Mouse (Mus musculus) embryonic facial prominence, embryonic 11.5 days (tissue): ENCODE results near the gene Scyl1. TPM values are rescaled to one million over a fixed set of nuclear protein-coding genes. Genes with fewer than 3 reads are reported as not detected.
A peak's percentile ranks its signal among the peaks of the same experiment; 100 is the strongest.

ENCODE experiments used
- ATAC-seq: fragments of 200-750 bp; cut with Nextera tagmentation; replicated peaks from 2 replicates; pipeline ENCODE4 v1.8.0; 2017; ENCODE audit warnings: low read depth; ENCODE audit not compliant: insufficient number of reproducible peaks, low FRiP score, low TSS enrichment
- DNase-seq: peaks from one replicate; pipeline ENCODE4 v3.0.0-alpha.2; 2015; ENCODE audit warnings: low spot score
- H3K27ac ChIP-seq: fragments of 300-500 bp; sonication (generic); replicated peaks from 2 replicates; pipeline ENCODE4 v1.5.1; 2014; ENCODE audit warnings: mild to moderate bottlenecking, low read depth, low read length, control low read depth
- H3K27me3 ChIP-seq: fragments of 300-500 bp; sonication (generic); 2 replicates; pipeline ENCODE4 v1.6.1; 2014; ENCODE audit warnings: mild to moderate bottlenecking, low read length, moderate library complexity, mixed read lengths; ENCODE audit not compliant: control insufficient read depth, insufficient read depth
- H3K36me3 ChIP-seq: fragments of 300-500 bp; sonication (generic); replicated peaks from 2 replicates; pipeline ENCODE4 v1.6.1; 2014; ENCODE audit warnings: low read depth, mild to moderate bottlenecking, low read length, moderate library complexity, mixed read lengths; ENCODE audit not compliant: control insufficient read depth, insufficient read depth
- H3K4me1 ChIP-seq: fragments of 300-500 bp; sonication (generic); 2 replicates; pipeline ENCODE4 v1.6.1; 2014; ENCODE audit warnings: low read length, mixed read lengths; ENCODE audit not compliant: control insufficient read depth, insufficient read depth
- H3K4me2 ChIP-seq: fragments of 300-500 bp; sonication (generic); 2 replicates; pipeline ENCODE4 v1.6.1; 2014; ENCODE audit warnings: low read depth, mild to moderate bottlenecking, control low read depth, low read length, moderate library complexity
- H3K4me3 ChIP-seq: fragments of 300-500 bp; sonication (generic); 2 replicates; pipeline ENCODE4 v1.5.1; 2014; ENCODE audit warnings: low read depth, low read length, control low read depth
- H3K9ac ChIP-seq: fragments of 300-500 bp; sonication (generic); replicated peaks from 2 replicates; pipeline ENCODE4 v1.6.1; 2014; ENCODE audit warnings: mild to moderate bottlenecking, control low read depth, low read length
- H3K9me3 ChIP-seq: fragments of 300-500 bp; sonication (generic); replicated peaks from 2 replicates; pipeline ENCODE4 v1.6.1; 2016; ENCODE audit warnings: mild to moderate bottlenecking, low read length, inconsistent platforms, mixed read lengths; ENCODE audit not compliant: control insufficient read depth
- WGBS: fragments of 180-500 bp; shearing (Covaris S2); extraction: QIAGEN DNeasy Blood & Tissue Kit; methylation state at CpG from one replicate; pipeline ENCODE4 v1.1.7; 2014; 5-methylcytosine and 5-hydroxymethylcytosine counted together
- polyA plus RNA-seq: library from polyadenylated mRNA; unstranded; fragments of >200 nt; fragmentation: Nextera tagmentation; extraction: Ambion mirVana; gene quantifications from 2 replicates; pipeline ENCODE4 v1.2.1, GENCODE M21; 2014

Gene Scyl1
- polyA plus RNA-seq, 1 experiment from 2014 or later, result 53.9 TPM

DNA sequence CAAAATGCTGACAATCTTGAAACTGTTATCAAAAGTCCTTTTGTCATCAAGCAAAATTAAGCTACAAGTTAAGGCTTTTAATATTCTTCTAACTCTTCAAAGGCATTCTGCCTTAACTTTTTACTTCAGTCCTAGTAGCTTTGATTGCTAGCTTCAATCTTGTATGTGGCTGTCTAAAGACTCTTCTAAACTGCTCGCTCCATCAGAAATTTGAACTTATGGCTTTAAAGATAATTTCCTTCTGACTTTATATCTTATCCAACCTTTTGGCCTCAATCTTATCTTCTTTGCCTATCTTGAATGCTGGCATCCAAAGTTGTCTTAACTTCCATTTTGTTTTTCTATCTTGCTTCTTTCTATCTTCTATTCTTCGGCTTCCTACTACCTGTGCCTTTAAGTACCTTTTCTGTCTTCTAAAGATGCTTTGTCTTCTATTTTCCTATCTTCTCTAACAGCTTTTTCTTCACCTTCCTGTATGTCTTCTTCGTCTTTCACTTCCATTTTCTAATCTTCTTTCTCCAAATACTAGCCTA lies 30.3 kb upstream of the Scyl1 start:
- Histone ChIP-seq H3K36me3 (peaks cover 20% of the 10 kb centered on the region), H3K4me2 (peak overlapping the region; percentile 71), H3K9ac (peak overlapping the region; percentile 98), H3K27me3 (no peaks in the 10 kb centered on the region), H3K4me3 (peak overlapping the region; percentile 96), H3K27ac (peak overlapping the region; percentile 66; the same call in 1 of the 2 replicates), H3K9me3 (no peaks in the 10 kb centered on the region), H3K4me1 (peaks cover 11% of the 10 kb centered on the region)
- DNase-seq (no peak), ATAC-seq (no peak)
- 11% methylated on average over 3 of the region's 3 CpGs for WGBS

DNA sequence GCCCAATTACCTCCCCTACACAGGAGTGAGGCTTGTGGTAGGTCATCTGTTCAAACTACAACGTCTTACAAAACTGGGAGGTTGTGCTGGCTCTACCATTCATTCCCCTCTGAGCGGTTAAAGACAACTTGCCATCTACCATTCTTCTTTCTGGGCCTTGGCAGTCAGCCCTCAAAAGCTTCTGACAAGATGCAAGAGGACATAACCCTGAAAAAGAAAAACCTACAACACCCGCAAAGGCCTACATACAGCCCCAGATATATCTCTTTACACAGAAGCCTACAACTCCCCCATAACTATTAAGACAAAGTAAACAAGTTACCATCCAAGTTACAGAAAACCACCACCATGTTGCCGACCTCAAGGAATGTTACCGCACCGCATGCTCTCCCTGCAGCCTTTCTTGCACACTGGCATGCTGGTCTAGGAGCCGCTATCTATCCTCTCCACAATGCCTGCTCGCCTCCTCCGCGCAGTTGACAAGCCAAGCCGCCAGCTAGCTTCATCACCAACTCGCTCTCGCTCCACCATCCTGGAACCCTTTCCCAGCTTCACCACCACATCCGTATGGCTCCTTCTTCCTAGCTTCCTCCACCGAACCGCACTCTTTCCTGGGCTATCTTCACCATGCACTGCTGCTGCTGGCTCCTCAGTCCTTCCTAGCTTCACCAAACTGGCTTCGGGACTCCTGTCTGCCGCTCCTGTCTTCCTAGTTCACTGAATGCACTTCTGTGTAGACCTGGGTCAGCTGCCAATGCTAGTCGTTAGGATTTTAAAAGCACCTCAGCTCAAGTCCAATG lies 29.6 kb upstream of the Scyl1 start:
- no peaks in the 10 kb centered on the region for H3K27me3 ChIP-seq
- WGBS, result under 1% methylated on average over 19 of the region's 19 CpGs
- peak overlapping the region; percentile 96 for H3K4me3 ChIP-seq
- H3K27ac ChIP-seq, result peak overlapping the region; percentile 66
- DNase-seq (no peak), ATAC-seq (no peak)
- H3K4me1 ChIP-seq, result peaks cover 15% of the 10 kb centered on the region
- peak overlapping the region; percentile 71 for H3K4me2 ChIP-seq
- peak overlapping the region; percentile 98 for H3K9ac ChIP-seq
- no peaks in the 10 kb centered on the region for H3K9me3 ChIP-seq
- H3K36me3 ChIP-seq, result peaks cover 25% of the 10 kb centered on the region

DNA sequence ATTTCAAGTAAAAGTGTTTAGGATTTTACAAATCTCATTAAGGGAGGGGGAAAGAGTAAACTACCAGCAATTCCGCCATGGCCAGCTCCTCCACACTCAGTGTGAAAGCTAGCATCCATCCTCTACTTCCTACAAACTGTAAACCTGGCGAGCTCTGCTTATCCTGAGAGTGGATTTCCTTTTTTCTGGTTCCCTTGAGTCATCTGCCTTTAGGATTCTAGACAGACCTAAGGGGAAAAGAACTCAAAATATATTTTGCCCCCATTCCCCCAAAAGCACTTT lies 29.1 kb upstream of the Scyl1 start:
- Histone ChIP-seq H3K4me2 (peak overlapping the region; percentile 71), H3K36me3 (peaks cover 25% of the 10 kb centered on the region), H3K27me3 (no peaks in the 10 kb centered on the region), H3K4me1 (peaks cover 15% of the 10 kb centered on the region), H3K27ac (peak overlapping the region; percentile 59; the same call in 1 of the 2 replicates), H3K9ac (peak overlapping the region; percentile 98), H3K9me3 (no peaks in the 10 kb centered on the region), H3K4me3 (peak overlapping the region; percentile 96)
- no peak for ATAC-seq
- whole genome bisulfite sequencing, result 0% methylated on average over 2 of the region's 2 CpGs
- no peak for DNase-seq

DNA sequence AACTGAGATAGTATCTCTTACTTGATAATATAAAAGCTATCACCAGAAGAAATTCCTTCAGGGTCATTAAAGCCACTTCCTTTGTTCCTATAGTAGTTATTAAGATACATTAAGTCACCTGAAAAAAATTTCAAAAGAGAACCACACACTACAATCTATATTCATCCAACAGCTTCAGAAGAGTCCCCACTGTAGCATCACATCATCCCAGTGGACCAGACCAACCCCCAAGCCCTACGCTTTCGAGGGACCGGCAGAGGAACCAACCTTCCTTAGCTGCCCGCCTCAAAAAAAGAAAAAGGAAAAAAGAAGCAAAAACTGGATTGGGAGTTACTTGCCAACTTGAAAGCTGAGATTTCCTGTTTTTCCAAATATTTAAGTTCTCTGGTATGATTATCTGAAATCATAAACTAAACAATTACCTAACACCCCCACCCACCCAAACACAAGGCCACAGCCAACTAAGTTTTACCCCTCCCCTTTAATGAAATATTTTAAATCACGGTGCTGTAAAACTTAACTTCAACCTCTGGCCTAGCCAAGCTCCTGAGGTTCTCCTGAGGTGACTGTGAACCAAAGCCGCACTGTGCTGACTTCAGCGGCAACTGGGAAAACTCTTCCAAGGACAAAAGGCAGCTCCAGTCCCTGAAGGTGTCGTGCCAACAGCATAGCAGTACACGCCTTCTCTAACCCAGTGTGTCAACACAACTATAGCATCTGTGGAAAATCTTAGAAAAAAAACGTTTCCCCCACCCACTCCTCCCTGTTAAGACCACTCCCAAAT lies 28.5 kb upstream of the Scyl1 start:
- ATAC-seq (no peak), DNase-seq (no peak)
- peak overlapping the region; percentile 96 for H3K4me3 ChIP-seq
- peaks cover 25% of the 10 kb centered on the region for H3K36me3 ChIP-seq
- H3K9ac ChIP-seq, result peak overlapping the region; percentile 98
- H3K27me3 ChIP-seq, result no peaks in the 10 kb centered on the region
- H3K27ac ChIP-seq, result 0 out of 2 replicates have a peak overlapping the region, but pooled peaks have one; percentile 59
- no peaks in the 10 kb centered on the region for H3K9me3 ChIP-seq
- H3K4me1 ChIP-seq, result peaks cover 15% of the 10 kb centered on the region
- 3% methylated on average over 10 of the region's 10 CpGs for WGBS
- peak overlapping the region; percentile 71 for H3K4me2 ChIP-seq

DNA sequence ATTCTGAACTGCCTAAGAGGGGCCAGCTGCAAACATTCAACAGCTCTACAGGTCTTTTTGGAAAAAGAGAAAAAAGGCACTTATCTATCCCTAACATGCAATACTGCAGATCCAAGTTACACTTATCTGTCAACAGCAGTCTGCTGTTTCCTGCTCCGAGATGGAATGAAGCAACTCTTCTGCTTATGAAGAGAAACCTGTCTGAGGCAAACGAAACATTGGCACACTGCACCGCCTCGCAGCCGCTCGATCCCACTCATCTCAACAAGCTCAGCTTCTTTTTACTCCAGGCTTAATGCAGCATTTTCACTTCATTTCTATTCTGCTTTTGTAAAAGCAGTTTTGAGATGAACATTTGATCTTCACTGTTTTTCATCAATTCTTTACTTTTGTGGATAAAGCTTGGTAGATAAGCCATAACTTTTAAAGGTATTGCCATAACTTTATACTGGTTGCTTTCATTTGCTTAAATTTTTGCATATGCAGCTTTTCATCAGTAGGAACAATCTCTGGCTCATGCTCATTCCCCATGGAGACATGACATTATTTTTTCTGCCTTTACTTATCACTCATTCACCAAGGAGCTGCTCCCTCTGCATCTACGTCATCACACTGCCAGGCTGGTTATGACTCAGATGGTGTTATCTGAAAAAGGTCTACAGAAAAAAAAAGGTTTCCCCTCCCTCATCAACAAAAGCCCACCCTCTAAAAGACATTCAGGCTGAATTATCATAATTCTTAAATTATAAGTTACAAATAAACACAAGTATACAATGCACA lies 27.7 kb upstream of the Scyl1 start:
- Histone ChIP-seq H3K9ac (peak overlapping the region; percentile 65), H3K4me2 (peak overlapping the region; percentile 86), H3K36me3 (peaks cover 25% of the 10 kb centered on the region), H3K4me3 (peak overlapping the region; percentile 96), H3K27ac (no peak overlapping the region), H3K4me1 (peaks cover 7% of the 10 kb centered on the region), H3K9me3 (no peaks in the 10 kb centered on the region), H3K27me3 (no peaks in the 10 kb centered on the region)
- ATAC-seq (no peak), DNase-seq (no peak)
- 10% methylated on average over 7 of the region's 7 CpGs for WGBS

DNA sequence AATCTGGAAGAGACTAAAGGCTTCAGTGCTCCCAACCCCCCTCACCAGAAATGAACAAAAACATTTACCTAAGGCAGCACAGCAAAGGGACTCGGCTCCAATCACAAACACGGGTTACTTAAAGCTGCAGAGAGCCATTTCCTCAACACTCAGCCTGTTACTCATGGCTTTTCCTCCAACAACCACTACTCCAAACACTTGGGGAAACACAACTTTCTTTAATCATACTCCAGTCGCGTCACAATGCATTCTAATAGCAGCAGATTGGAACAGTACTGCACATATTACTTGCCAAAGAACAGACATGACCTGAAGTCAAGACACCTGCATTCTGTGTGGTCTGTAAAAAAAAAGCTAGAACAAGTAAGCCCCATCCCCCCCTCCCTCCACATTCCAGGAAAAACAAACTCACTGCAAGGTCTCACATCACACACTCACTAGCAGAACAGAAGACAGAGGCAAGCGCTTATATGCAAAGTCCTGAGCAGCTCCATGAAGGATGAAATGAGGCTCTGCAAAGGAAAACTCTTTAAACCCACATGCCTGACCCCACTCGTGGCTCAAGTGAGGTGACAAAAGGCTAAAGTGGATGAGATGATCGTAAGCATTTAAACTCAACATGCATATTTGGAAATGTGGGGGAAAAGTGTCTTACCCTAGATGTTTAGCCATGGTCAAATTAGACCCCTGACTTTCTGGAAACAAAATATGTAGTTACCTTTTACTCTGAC lies 26.3 kb upstream of the Scyl1 start:
- no peaks in the 10 kb centered on the region for H3K9me3 ChIP-seq
- H3K4me3 ChIP-seq, result peak overlapping the region; percentile 96
- H3K27me3 ChIP-seq, result no peaks in the 10 kb centered on the region
- peak overlapping the region; percentile 86 for H3K4me2 ChIP-seq
- ATAC-seq (no peak), DNase-seq (no peak)
- WGBS, result 30% methylated on average over 7 of the region's 7 CpGs
- H3K4me1 ChIP-seq, result peaks cover 7% of the 10 kb centered on the region
- peak overlapping the region; percentile 53 for H3K9ac ChIP-seq
- H3K27ac ChIP-seq, result peak overlapping the region; percentile 16; the same call in 1 of the 2 replicates
- H3K36me3 ChIP-seq, result peaks cover 25% of the 10 kb centered on the region

DNA sequence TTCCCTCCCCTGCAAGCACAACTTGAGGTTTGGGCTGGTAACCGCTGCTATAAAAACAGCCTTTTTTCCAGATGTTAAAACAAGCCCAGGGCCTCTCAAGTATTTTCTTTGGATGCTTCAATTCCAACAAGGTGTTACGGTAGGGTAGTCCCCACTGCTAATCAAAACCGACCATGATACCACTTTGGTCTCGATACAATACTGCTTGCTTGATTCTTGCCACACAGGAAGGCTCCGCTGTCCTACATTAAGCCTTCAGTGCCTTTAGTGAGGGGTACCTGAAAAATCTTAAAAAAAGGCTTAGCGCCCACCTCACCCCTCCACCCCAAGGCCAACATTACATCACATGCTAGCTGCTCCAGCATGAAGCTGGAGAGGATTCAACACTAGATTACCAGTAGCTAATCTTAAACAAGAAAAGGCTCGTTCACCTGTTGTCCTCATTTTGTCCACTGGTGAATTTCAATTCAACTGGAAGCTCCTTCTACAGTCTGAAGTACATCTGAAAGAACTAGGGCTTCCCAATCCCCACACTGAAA lies 25.4 kb upstream of the Scyl1 start:
- peaks cover 25% of the 10 kb centered on the region for H3K36me3 ChIP-seq
- no peak overlapping the region for H3K27ac ChIP-seq
- peaks cover 7% of the 10 kb centered on the region for H3K4me1 ChIP-seq
- DNase-seq (no peak), ATAC-seq (no peak)
- H3K27me3 ChIP-seq, result no peaks in the 10 kb centered on the region
- peak overlapping the region; percentile 96 for H3K4me3 ChIP-seq
- H3K9ac ChIP-seq, result peak overlapping the region; percentile 53
- 73% methylated on average over 7 of the region's 7 CpGs for WGBS
- H3K4me2 ChIP-seq, result peak overlapping the region; percentile 86
- no peaks in the 10 kb centered on the region for H3K9me3 ChIP-seq
